8 mouse cellular contexts compared by ENCODE assay signal in the genomic region with DNA sequence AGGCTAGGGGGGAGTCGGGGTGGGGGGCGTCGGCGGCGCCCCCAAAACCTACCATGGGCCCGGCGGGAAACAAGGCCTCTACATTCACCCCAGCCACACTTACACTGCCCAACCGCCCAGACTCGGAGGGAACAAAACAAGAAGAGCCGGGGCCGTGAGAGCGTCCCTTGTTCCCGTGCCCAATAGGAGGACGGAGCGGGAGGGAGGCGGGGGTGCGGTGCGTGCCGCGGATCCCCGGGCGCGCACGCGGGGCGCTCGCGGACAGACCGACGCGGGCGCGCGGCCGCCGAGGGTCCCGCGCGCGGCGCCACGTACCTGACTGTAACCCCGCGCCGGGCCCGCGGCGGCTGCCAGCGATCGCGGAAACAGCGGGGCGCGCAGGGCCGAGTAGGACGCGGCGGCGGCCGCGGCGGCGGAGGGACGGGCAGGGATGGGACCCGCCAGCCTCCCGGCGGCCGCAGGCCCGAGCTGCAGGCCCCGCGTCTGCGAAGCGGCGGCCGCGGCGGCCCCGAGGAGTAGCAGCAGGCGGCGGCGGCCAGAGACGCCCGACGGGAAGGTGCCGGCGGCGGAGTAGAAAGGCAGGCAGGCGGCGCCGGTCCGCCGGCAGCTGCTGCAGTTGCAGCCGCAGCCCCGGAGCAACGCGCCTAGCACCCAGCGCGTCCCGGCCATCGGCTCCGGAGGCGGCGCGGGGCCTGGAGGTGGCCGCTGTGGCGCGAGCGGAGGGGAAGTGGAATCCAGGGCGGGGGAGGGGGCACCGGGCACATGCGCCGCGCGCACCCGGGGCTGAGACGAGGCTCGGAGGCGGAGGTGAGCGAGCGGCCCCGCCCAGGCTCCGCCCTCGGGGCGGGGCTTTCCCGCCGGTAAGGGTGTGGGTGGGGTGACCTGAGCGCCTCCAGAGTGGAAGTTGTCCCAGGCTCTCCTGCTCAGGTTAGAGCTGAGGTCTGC. TPM values are rescaled to one million over a fixed set of nuclear protein-coding genes. Genes with fewer than 3 reads are reported as not detected.
DNase-seq lines count a peak whose midpoint lies in the region; ATAC-seq lines count a peak whose summit lies in the region.

A gene (minus strand): TSS at position 729 of the 945 bp plus-strand sequence.

- H3K9me3 ChIP-seq in hindbrain, embryonic 10.5 days: no peaks in the 10 kb centered on the region

- H3K27me3 ChIP-seq in hindbrain, embryonic 10.5 days (ENCODE audit: insufficient read depth, poor library complexity, severe bottlenecking): no peaks in the 10 kb centered on the region

- H3K4me1 ChIP-seq in hindbrain, embryonic 10.5 days (replicated peaks): peaks cover 31% of the 10 kb centered on the region

- peaks cover 29% of the 10 kb centered on the region for H3K36me3 ChIP-seq in hindbrain, embryonic 10.5 days

- under 1% methylated on average over 127 of the region's 127 CpGs for WGBS in hindbrain, embryonic 10.5 days

- DNase-seq in MEL-GATA-1-ER (ENCODE audit: extremely low read depth, low read depth): peak; percentile 43
- DNase-seq in cerebellum, adult 8-10 months: peak; percentile 90
- DNase-seq in hindbrain, embryonic 10.5 days (ENCODE audit: low spot score): peak; percentile 90
- peak; percentile 85 to 91 for DNase-seq in layer of hippocampus, postnatal 10 days (ENCODE audit: low spot score in 2 of 2)
- peak; percentile 95 for DNase-seq in lung, postnatal 10 days
- DNase-seq in ovary, postnatal 36 days (ENCODE audit: low spot score): peak; percentile 93
- peak; percentile 93 for DNase-seq in thymus, postnatal 25 days

- peak; percentile 89 for ATAC-seq in frontal cortex, adult (ENCODE audit: low TSS enrichment)

- peak within 1 kb of the TSS; percentile 99 for H3K27ac ChIP-seq in hindbrain, embryonic 10.5 days

- peak within 1 kb of the TSS; percentile 96 for H3K4me3 ChIP-seq in hindbrain, embryonic 10.5 days

RNA-seq across cellular contexts. Expression of the gene that starts here (rescaled TPM):
- polyA plus RNA-seq in hindbrain, embryonic 10.5 days (2016; fragmentation: Nextera tagmentation; extraction: Ambion mirVana): 76.0 and 81.2 TPM in 2 replicates
- 10 to 100 TPM; 90.9 to 91.1 TPM for total RNA-seq in layer of hippocampus, postnatal 10 days (2021)

Comparison
In these comparisons a context has a peak if more than half of its experiments do, and no peak if none do; other contexts are left out.
1. Peak in every context shown above with its lines: DNase-seq, ATAC-seq, H3K4me3 ChIP-seq and H3K27ac ChIP-seq.
2. DNase-seq: peak in every context shown above with its lines; median percentile 95 in lung, postnatal 10 days; 93 in ovary, postnatal 36 days; 93 in thymus, postnatal 25 days; 90 in cerebellum, adult 8-10 months; 90 in hindbrain, embryonic 10.5 days; 88 in layer of hippocampus, postnatal 10 days; 43 in MEL-GATA-1-ER.